Mouse (Mus musculus) kidney, adult 2 months (tissue): Measurements from ENCODE around the gene Ppfibp1. TPM values are rescaled to one million over a fixed set of nuclear protein-coding genes. Genes with fewer than 3 reads are reported as not detected.

Experiments used
- DNase-seq: peaks from one replicate; pipeline ENCODE4 v3.0.0; 2021
- H3K27ac ChIP-seq: fragments of 200-500 bp; 2 replicates; pipeline ENCODE4 v1.5.1; 2012; ENCODE audit warnings: low read depth, low read length, control low read depth, inconsistent platforms; ENCODE audit not compliant: insufficient read depth
- H3K27me3 ChIP-seq: fragments of 200-500 bp; replicated peaks from 2 replicates; pipeline ENCODE4 v1.6.1; 2012; ENCODE audit warnings: mild to moderate bottlenecking, moderate library complexity, low read length, inconsistent platforms; ENCODE audit not compliant: control insufficient read depth, insufficient read depth
- H3K36me3 ChIP-seq: fragments of 200-500 bp; 2 replicates; pipeline ENCODE4 v1.6.1; 2012; ENCODE audit warnings: mild to moderate bottlenecking, moderate library complexity, low read length, inconsistent platforms; ENCODE audit not compliant: control insufficient read depth, insufficient read depth
- H3K4me1 ChIP-seq: fragments of 200-500 bp; 2 replicates; pipeline ENCODE4 v1.6.1; 2011; ENCODE audit warnings: low read length; ENCODE audit not compliant: control insufficient read depth, insufficient read depth
- H3K4me3 ChIP-seq: fragments of 200-500 bp; 2 replicates; pipeline ENCODE4 v1.5.1; 2011; ENCODE audit warnings: mild to moderate bottlenecking, low read depth, low read length, control low read depth; ENCODE audit not compliant: insufficient read depth
- CTCF ChIP-seq: fragments of 200-500 bp; conservative IDR thresholded peaks from 2 replicates; pipeline ENCODE4 v1.5.1; 2011; ENCODE audit warnings: low read depth, mild to moderate bottlenecking, control low read depth, low read length, moderate library complexity, mixed read lengths; ENCODE audit not compliant: insufficient read depth, insufficient read length
- POLR2A ChIP-seq: fragments of 200-500 bp; IDR thresholded peaks from one replicate; pipeline ENCODE4 v1.6.1; 2011; ENCODE audit warnings: low read depth, low read length, control low read depth
- WGBS: fragments of 180-500 bp; shearing (Covaris S2); methylation state at CpG from one replicate; pipeline ENCODE4 v1.1.7; 2018; 5-methylcytosine and 5-hydroxymethylcytosine counted together
- polyA plus RNA-seq: library from polyadenylated mRNA; depleted of rRNA; stranded (reverse); fragments of >200 nt; gene quantifications from 2 replicates; pipeline ENCODE4 v1.2.3, GENCODE M21; 2012

The Ppfibp1 gene
- polyA plus RNA-seq, 1 experiment: 23.4 TPM

- WGBS: 61% methylated on average over 12 of the region's 12 CpGs
- H3K27me3 ChIP-seq: no peaks in the 10 kb centered on the region
- no peak overlapping the region for H3K4me3 ChIP-seq
- DNase-seq: no peak
- no peak overlapping the region for H3K27ac ChIP-seq
- TF ChIP-seq CTCF (no peak), POLR2A (no peak)
- peaks cover 22% of the 10 kb centered on the region for H3K4me1 ChIP-seq
- H3K36me3 ChIP-seq: no peaks in the 10 kb centered on the region
Measured at GRCm38 (mm10) chr6:146966446-146967019, 78.2 kb downstream of the Ppfibp1 start.

GRCm38 (mm10) chr6:146967836-146968235 lies 79.5 kb downstream of the Ppfibp1 start:
- no peaks in the 10 kb centered on the region for H3K36me3 ChIP-seq
- no peak overlapping the region for H3K4me3 ChIP-seq
- H3K27ac ChIP-seq: no peak overlapping the region
- TF ChIP-seq CTCF (no peak), POLR2A (no peak)
- 87% methylated on average over 6 of the region's 6 CpGs for WGBS
- peaks cover 18% of the 10 kb centered on the region for H3K4me1 ChIP-seq
- no peaks in the 10 kb centered on the region for H3K27me3 ChIP-seq
- DNase-seq: no peak

DNA sequence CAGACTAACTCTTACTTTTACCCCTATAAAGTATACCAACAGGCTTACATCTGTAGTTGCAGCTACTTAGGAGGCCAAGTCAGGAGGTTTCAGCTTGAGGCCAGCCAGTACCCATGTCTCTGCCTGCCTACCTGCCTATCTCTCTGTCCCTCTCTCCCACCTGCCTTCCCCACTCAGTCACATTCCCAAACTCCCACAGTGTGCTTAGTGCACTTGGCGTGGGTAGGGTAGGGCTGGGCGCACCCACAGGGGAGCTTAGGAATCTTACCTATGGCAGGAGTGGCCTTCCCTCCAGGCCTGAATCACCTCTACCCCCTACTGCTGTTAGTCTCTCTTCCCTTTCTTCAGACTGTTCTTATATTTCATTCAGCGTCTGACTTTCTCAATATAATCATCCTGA lies 82.5 kb downstream of the Ppfibp1 start:
- WGBS: 66% methylated on average over 3 of the region's 3 CpGs
- no peak for DNase-seq
- no peak for TF ChIP-seq POLR2A
- TF ChIP-seq CTCF: no peak

DNA sequence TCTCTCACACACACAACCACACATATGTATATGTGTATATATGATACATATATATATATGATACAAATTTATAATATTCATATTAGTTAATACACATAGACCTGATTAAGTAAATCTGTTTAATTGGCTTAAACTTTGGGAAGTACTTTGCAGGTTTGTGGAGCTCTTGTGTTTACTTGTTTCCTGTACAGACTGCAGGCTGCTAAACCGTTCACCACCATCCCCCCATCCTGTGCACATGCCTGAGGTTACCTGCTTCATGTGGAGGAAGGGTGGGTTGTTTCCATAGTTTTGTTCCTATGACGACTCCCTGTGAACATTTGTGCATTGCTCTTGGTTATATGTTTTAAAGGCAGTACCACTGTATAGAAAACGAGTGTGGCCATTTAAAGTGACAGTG lies 83.1 kb downstream of the Ppfibp1 start:
- Histone ChIP-seq H3K27ac (no peak overlapping the region), H3K4me1 (peaks cover 16% of the 10 kb centered on the region), H3K36me3 (no peaks in the 10 kb centered on the region), H3K4me3 (no peak overlapping the region), H3K27me3 (no peaks in the 10 kb centered on the region)
- DNase-seq: no peak
- WGBS: 47% methylated on average over 3 of the region's 3 CpGs
- TF ChIP-seq CTCF: no peak
- TF ChIP-seq POLR2A: no peak

More for the DNA sequence above, 82.5 kb downstream of the Ppfibp1 start:
- Histone ChIP-seq H3K4me1 (peaks cover 18% of the 10 kb centered on the region), H3K27me3 (no peaks in the 10 kb centered on the region), H3K36me3 (no peaks in the 10 kb centered on the region), H3K27ac (peak overlapping the region; percentile 18; the same call in 1 of the 2 replicates), H3K4me3 (no peak overlapping the region)

GRCm38 (mm10) chr6:146972009-146972408 lies 83.7 kb downstream of the Ppfibp1 start:
- WGBS: 64% methylated on average over 6 of the region's 6 CpGs
- Histone ChIP-seq H3K4me3 (no peak overlapping the region), H3K36me3 (peaks cover 3% of the 10 kb centered on the region; the same call in 1 of the 2 replicates), H3K4me1 (peaks cover 19% of the 10 kb centered on the region; the same call in 1 of the 2 replicates), H3K27me3 (no peaks in the 10 kb centered on the region), H3K27ac (no peak overlapping the region)
- DNase-seq: no peak
- TF ChIP-seq CTCF (no peak), POLR2A (no peak)

GRCm38 (mm10) chr6:146972740-146973139 lies 84.5 kb downstream of the Ppfibp1 start:
- WGBS: 23% methylated on average over 1 of the region's 1 CpGs

GRCm38 (mm10) chr6:146973406-146973805 lies 85.1 kb downstream of the Ppfibp1 start:
- H3K36me3 ChIP-seq: peaks cover 6% of the 10 kb centered on the region
- no peaks in the 10 kb centered on the region for H3K27me3 ChIP-seq
- 59% methylated on average over 2 of the region's 2 CpGs for WGBS
- H3K4me3 ChIP-seq: no peak overlapping the region
- no peak overlapping the region for H3K27ac ChIP-seq
- H3K4me1 ChIP-seq: peaks cover 21% of the 10 kb centered on the region; the same call in 1 of the 2 replicates
- TF ChIP-seq CTCF: no peak
- no peak for TF ChIP-seq POLR2A
- DNase-seq: no peak

More at GRCm38 (mm10) chr6:146972740-146973139, 84.5 kb downstream of the Ppfibp1 start:
- peaks cover 5% of the 10 kb centered on the region for H3K36me3 ChIP-seq
- H3K27ac ChIP-seq: no peak overlapping the region
- H3K4me3 ChIP-seq: no peak overlapping the region
- no peak for DNase-seq
- H3K4me1 ChIP-seq: peaks cover 20% of the 10 kb centered on the region; the same call in 1 of the 2 replicates
- no peak for TF ChIP-seq CTCF
- no peak for TF ChIP-seq POLR2A
- H3K27me3 ChIP-seq: no peaks in the 10 kb centered on the region

DNA sequence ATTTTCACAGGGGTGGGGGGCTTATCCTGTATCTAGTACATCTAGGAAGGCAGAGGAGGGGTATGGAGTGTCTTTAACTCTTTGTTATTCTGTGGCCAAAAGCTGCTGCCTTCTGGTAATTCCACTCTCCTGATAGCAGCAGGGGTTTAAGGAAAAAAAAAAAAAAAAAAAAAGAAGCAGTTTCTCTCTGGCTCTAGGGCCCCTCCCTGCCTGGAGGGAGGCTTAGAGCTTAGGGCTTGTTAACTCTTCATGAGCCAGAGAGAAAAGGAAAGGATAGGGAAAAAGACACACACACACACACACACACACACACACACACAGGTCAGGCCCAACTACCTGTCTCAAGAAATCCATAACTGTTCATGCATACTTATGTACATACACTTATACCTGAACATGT lies 85.5 kb downstream of the Ppfibp1 start:
- peaks cover 6% of the 10 kb centered on the region for H3K36me3 ChIP-seq
- peaks cover 25% of the 10 kb centered on the region; the same call in 1 of the 2 replicates for H3K4me1 ChIP-seq
- no peak for DNase-seq
- no peaks in the 10 kb centered on the region for H3K27me3 ChIP-seq
- no peak overlapping the region for H3K27ac ChIP-seq
- no peak for TF ChIP-seq POLR2A
- TF ChIP-seq CTCF: no peak
- no peak overlapping the region for H3K4me3 ChIP-seq
